Mouse (Mus musculus) lung, adult 2 months (tissue): ENCODE results near the gene Sdf2. TPM values are rescaled to one million over a fixed set of nuclear protein-coding genes. Genes with fewer than 3 reads are reported as not detected.

ENCODE experiments used
- DNase-seq: peaks from one replicate; pipeline ENCODE4 v3.0.0; 2022
- H3K4me1 ChIP-seq: fragments of 200-500 bp; 2 replicates; pipeline ENCODE4 v1.6.1; 2011; ENCODE audit warnings: low read length; ENCODE audit not compliant: control insufficient read depth, insufficient read depth
- H3K4me3 ChIP-seq: fragments of 200-500 bp; replicated peaks from 2 replicates; pipeline ENCODE3; 2011; ENCODE audit warnings: low read depth, mild to moderate bottlenecking, control low read depth, low read length; ENCODE audit errors: extremely low read depth
- CTCF ChIP-seq: fragments of 200-500 bp; IDR thresholded peaks from 2 replicates; pipeline ENCODE4 v1.5.1; 2011; ENCODE audit warnings: mild to moderate bottlenecking, low read length, control low read depth; ENCODE audit not compliant: insufficient read depth
- POLR2A ChIP-seq: fragments of 200-500 bp; IDR thresholded peaks from 2 replicates; pipeline ENCODE4 v1.6.1; 2011; ENCODE audit warnings: low read depth, mild to moderate bottlenecking, control low read depth, low read length, borderline replicate concordance; ENCODE audit errors: extremely low read depth
- WGBS: fragments of 180-500 bp; shearing (Covaris S2); methylation state at CpG from one replicate; pipeline ENCODE4 v1.1.7; 2018; 5-methylcytosine and 5-hydroxymethylcytosine counted together
- polyA plus RNA-seq: library from polyadenylated mRNA; depleted of rRNA; stranded (reverse); fragments of >200 nt; gene quantifications from 2 replicates; pipeline ENCODE4 v1.2.3, GENCODE M21; 2012; rRNA removed

Sdf2 gene
- polyA plus RNA-seq, 1 experiment: 81.7 TPM

GRCm38 (mm10) chr11:78294585-78294984 lies 49.0 kb downstream of the Sdf2 start:
- H3K4me1 ChIP-seq: no peaks in the 10 kb centered on the region
- 93% methylated on average over 6 of the region's 6 CpGs for WGBS
- TF ChIP-seq POLR2A: no peak
- TF ChIP-seq CTCF: no peak

GRCm38 (mm10) chr11:78300917-78301316 lies 55.4 kb downstream of the Sdf2 start:
- Histone ChIP-seq H3K4me3 (peak overlapping the region; percentile 33), H3K4me1 (no peaks in the 10 kb centered on the region)
- TF ChIP-seq CTCF (no peak), POLR2A (no peak)
- DNase-seq: no peak
- WGBS: 58% methylated on average over 7 of the region's 7 CpGs

More at GRCm38 (mm10) chr11:78294585-78294984, 49.0 kb downstream of the Sdf2 start:
- H3K4me3 ChIP-seq: no peak overlapping the region
- no peak for DNase-seq

GRCm38 (mm10) chr11:78301357-78302084 lies 56.0 kb downstream of the Sdf2 start, which contains the start of gene Spag5:
Gene Spag5, plus strand, starts transcription at chr11:78301529.
- TF ChIP-seq CTCF (no peak), POLR2A (no peak)
- whole genome bisulfite sequencing: 1% methylated on average over 49 of the region's 49 CpGs
- Histone ChIP-seq H3K4me1 (no peaks in the 10 kb centered on the region), H3K4me3 (peak within 1 kb of the TSS; percentile 58)
- peak; percentile 87 for DNase-seq

Other genes starting within 250 kb of the Sdf2 start
- gene Dhrs13, start 213.5 kb upstream of the Sdf2 start, polyA plus RNA-seq: 7.9 and 8.7 TPM in 2 replicates
- gene Flot2, start 207.8 kb upstream of the Sdf2 start, polyA plus RNA-seq: 114 and 145 TPM in 2 replicates
- 23.9 and 27.8 TPM in 2 replicates for gene Eral1, start 165.4 kb upstream of the Sdf2 start, polyA plus RNA-seq
- gene Fam222b, start 151.1 kb upstream of the Sdf2 start, polyA plus RNA-seq: 21.6 and 25.6 TPM in 2 replicates
- 37.0 and 42.8 TPM in 2 replicates for gene Traf4, start 80.2 kb upstream of the Sdf2 start, polyA plus RNA-seq
- gene Nek8, start 69.1 kb upstream of the Sdf2 start, polyA plus RNA-seq: 16.1 and 18.9 TPM in 2 replicates
- 38.0 and 44.2 TPM in 2 replicates for gene Tlcd1, start 69.0 kb upstream of the Sdf2 start, polyA plus RNA-seq
- gene Rpl23a, start 62.2 kb upstream of the Sdf2 start, polyA plus RNA-seq: 103 and 212 TPM in 2 replicates
- gene Rab34, start 57.3 kb upstream of the Sdf2 start, polyA plus RNA-seq: 45.4 and 59.2 TPM in 2 replicates
- 0.87 and 1.4 TPM in 2 replicates for gene Proca1, start 52.4 kb upstream of the Sdf2 start, polyA plus RNA-seq
- gene Supt6, start 241 bp downstream of the Sdf2 start, polyA plus RNA-seq: 21.0 and 26.5 TPM in 2 replicates
- 53.9 and 65.4 TPM in 2 replicates for gene 2610507B11Rik, start 16.0 kb downstream of the Sdf2 start, polyA plus RNA-seq
- 0.22 and 0.27 TPM in 2 replicates for gene BC030499, start 45.1 kb downstream of the Sdf2 start, polyA plus RNA-seq
- 1.4 and 1.6 TPM in 2 replicates for gene Spag5, start 55.8 kb downstream of the Sdf2 start, polyA plus RNA-seq
- 8.4 and 10.4 TPM in 2 replicates for gene Aldoc, start 77.2 kb downstream of the Sdf2 start, polyA plus RNA-seq
- gene Pigs, start 82.7 kb downstream of the Sdf2 start, polyA plus RNA-seq: 68.4 and 69.0 TPM in 2 replicates
- 55.4 and 64.1 TPM in 2 replicates for gene Unc119, start 97.7 kb downstream of the Sdf2 start, polyA plus RNA-seq
- 0.62 TPM in 1 of 2 replicates, not detected in the other for gene Foxn1, start 140.8 kb downstream of the Sdf2 start, polyA plus RNA-seq
- gene Slc13a2, start 176.5 kb downstream of the Sdf2 start, polyA plus RNA-seq: 1.5 and 1.9 TPM in 2 replicates
- gene Slc46a1, start 220.0 kb downstream of the Sdf2 start, polyA plus RNA-seq: 14.0 and 19.4 TPM in 2 replicates